Mouse (Mus musculus) midbrain, embryonic 10.5 days (tissue): ENCODE data around the gene Tmco2. TPM values are rescaled to one million over a fixed set of nuclear protein-coding genes. Genes with fewer than 3 reads are reported as not detected.
"Not testable (repeated sequence)": the region's sequence is repeated elsewhere in the genome, so short reads cannot be mapped to it uniquely, and the experiment has no call there.

Experiments used
- DNase-seq: peaks from one replicate; pipeline ENCODE4 v3.0.0-alpha.2; 2017; ENCODE audit warnings: low spot score
- H3K27ac ChIP-seq: fragments of 300-500 bp; sonication (generic); replicated peaks from 2 replicates; pipeline ENCODE4 v1.5.1; 2016; ENCODE audit warnings: mild to moderate bottlenecking
- H3K27me3 ChIP-seq: fragments of 300-500 bp; sonication (generic); 2 replicates; pipeline ENCODE4 v1.6.1; 2016; ENCODE audit warnings: low read depth, mild to moderate bottlenecking; ENCODE audit not compliant: poor library complexity, severe bottlenecking
- H3K36me3 ChIP-seq: fragments of 300-500 bp; sonication (generic); 2 replicates; pipeline ENCODE4 v1.6.1; 2016; ENCODE audit warnings: mild to moderate bottlenecking, moderate library complexity
- H3K4me1 ChIP-seq: fragments of 300-500 bp; sonication (generic); 2 replicates; pipeline ENCODE4 v1.6.1; 2016
- H3K4me3 ChIP-seq: fragments of 300-500 bp; sonication (generic); 2 replicates; pipeline ENCODE4 v1.5.1; 2016; ENCODE audit warnings: mild to moderate bottlenecking, moderate library complexity
- H3K9me3 ChIP-seq: fragments of 300-500 bp; sonication (generic); replicated peaks from 2 replicates; pipeline ENCODE4 v1.6.1; 2016; ENCODE audit warnings: mild to moderate bottlenecking
- WGBS: fragments of 180-500 bp; shearing (Covaris S2); methylation state at CpG from one replicate; pipeline ENCODE4 v1.1.7; 2016; 5-methylcytosine and 5-hydroxymethylcytosine counted together
- polyA plus RNA-seq: library from polyadenylated mRNA; unstranded; fragments of >200 nt; fragmentation: Nextera tagmentation; extraction: Ambion mirVana; gene quantifications from 2 replicates; pipeline ENCODE4 v1.2.1, GENCODE M21; 2016

Tmco2 gene
- polyA plus RNA-seq = not detected in 2 replicates

DNA sequence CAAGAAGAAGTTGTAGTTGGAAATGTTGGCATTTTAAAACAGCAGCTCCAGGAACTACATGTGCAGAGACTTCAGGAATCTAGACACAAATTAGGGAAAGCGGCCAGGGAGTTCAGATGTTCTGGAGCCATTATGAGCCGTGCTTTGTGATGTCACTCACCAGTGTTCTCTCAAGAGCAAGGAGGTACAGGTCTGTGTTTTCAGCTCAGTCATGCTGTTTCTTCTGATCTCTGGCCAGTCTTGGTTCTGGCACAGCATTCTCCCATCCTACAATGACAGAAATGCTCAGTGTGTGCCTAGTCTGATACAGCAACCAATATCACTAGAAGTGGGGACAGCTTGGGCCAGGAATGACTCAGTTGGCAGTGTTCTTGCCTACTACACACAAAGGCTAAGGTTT is at the start of gene Tmco2:
Gene Tmco2 (minus strand): TSS at position 101 of the 400 bp plus-strand sequence.
- Histone ChIP-seq H3K36me3 (no peaks in the 10 kb centered on the region), H3K27me3 (no peaks in the 10 kb centered on the region), H3K9me3 (no peaks in the 10 kb centered on the region), H3K27ac (no peak within 1 kb of the TSS), H3K4me1 (no peaks in the 10 kb centered on the region), H3K4me3 (no peak within 1 kb of the TSS)
- no peak for DNase-seq
- WGBS = 92% methylated on average over 2 of the region's 2 CpGs

DNA sequence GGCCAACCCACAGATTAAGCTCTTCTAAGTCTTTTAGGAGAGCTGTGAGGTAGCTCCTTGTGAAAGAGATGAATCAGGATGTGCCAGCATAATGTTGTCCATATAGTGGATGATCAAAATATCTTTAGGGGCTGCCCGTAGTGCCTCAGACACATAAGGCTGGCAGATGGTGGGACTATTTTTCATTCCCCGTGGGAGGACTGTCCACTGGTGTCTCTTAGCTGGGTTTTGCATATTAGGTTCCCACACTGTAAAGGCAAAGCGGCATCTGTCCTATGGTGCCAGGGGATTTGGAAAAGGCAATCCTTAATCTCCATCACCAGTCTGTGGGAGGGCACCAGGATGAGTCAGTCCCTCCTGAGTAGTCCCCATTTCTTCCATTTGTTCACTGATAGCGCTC is 5.7 kb downstream of the Tmco2 start:
- no peaks in the 10 kb centered on the region for H3K27me3 ChIP-seq
- 81% methylated on average over 4 of the region's 4 CpGs for WGBS
- no peak overlapping the region for H3K4me3 ChIP-seq
- 0 out of 2 replicates have a peak, but pooled peaks cover 3% of the 10 kb centered on the region for H3K4me1 ChIP-seq
- H3K27ac ChIP-seq = no peak overlapping the region
- DNase-seq = no peak
- H3K9me3 ChIP-seq = no peaks in the 10 kb centered on the region
- H3K36me3 ChIP-seq = no peaks in the 10 kb centered on the region

DNA sequence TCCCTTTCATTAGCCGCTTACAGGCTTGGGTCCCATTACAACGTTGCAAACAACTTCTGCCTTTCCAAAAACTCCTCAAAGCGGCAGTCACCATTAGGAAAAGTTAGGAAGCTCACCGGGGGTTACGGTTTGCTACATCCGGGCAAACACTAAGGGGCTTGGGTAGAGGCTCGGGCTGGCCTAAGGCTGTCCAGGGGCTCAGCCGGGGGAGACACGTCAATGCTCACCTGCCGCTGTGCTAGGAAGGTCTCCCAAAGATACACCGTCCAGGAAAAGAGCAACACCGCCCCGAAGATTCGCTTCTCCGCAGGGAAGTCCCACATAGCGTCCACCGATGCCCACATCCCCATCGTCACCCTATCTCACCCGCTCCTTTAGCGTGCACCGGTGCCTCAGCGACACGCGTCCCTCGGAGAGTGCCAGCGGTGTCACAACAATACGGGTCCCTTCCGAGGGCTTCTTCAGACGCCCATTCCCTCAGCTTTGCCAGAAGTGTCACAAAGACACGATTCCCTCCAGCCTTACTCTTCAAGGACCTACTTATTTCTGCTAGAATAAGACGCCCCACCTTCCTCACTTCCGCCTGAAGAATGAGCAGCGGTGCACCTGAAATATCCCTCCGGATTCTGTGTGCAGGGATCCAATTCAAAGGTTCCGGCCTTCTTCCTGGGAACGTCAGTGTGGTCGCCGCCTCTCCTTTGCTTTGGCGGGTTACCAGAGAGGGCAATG is 11.2 kb downstream of the Tmco2 start, which contains the start of gene Zmpste24:
Gene Zmpste24 (minus strand): TSS at position 592 of the 729 bp plus-strand sequence.
- Histone ChIP-seq H3K27ac (peak within 1 kb of the TSS; percentile 84), H3K27me3 (no peaks in the 10 kb centered on the region), H3K9me3 (no peaks in the 10 kb centered on the region), H3K36me3 (peaks cover 29% of the 10 kb centered on the region), H3K4me3 (peak within 1 kb of the TSS; percentile 82), H3K4me1 (peaks cover 18% of the 10 kb centered on the region)
- DNase-seq = peak; percentile 87
- under 1% methylated on average over 39 of the region's 39 CpGs for WGBS

GRCm38 (mm10) chr4:121090211-121090610 is 18.8 kb downstream of the Tmco2 start:
- 94% methylated on average over 4 of the region's 4 CpGs for WGBS
- no peak for DNase-seq
- H3K36me3 ChIP-seq = peaks cover 89% of the 10 kb centered on the region

DNA sequence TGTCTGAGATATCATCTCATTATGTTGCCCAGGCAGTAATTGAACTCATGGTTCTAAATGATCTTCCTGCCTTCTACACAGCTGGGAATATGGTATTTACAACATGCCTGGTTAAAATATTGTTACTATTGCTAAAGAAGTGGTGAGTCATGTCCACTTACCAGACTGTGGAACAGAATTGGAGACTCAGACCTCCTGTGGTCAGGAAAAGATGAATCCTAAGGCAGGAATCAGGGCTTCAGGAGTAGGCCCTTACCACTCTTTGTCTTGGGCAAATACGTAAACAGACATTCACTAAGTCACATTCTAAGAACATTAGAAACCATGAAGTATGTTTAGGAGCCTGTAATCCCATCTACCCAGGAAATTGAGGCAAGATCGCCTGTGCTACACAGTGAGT is 20.3 kb downstream of the Tmco2 start:
- peaks cover 88% of the 10 kb centered on the region for H3K36me3 ChIP-seq
- DNase-seq = no peak
- H3K4me1 ChIP-seq = no peaks in the 10 kb centered on the region
- no peaks in the 10 kb centered on the region for H3K9me3 ChIP-seq
- no peak overlapping the region for H3K27ac ChIP-seq
- no peaks in the 10 kb centered on the region for H3K27me3 ChIP-seq
- WGBS = 92% methylated on average over 2 of the region's 2 CpGs
- no peak overlapping the region for H3K4me3 ChIP-seq

More at GRCm38 (mm10) chr4:121090211-121090610, 18.8 kb downstream of the Tmco2 start:
- no peaks in the 10 kb centered on the region for H3K4me1 ChIP-seq
- H3K27ac ChIP-seq = no peak overlapping the region
- H3K27me3 ChIP-seq = no peaks in the 10 kb centered on the region
- no peaks in the 10 kb centered on the region for H3K9me3 ChIP-seq
- no peak overlapping the region for H3K4me3 ChIP-seq

GRCm38 (mm10) chr4:121084506-121084905 is 24.5 kb downstream of the Tmco2 start:
- no peaks in the 10 kb centered on the region for H3K9me3 ChIP-seq
- no peak for DNase-seq
- H3K27ac ChIP-seq = no peak overlapping the region
- no peaks in the 10 kb centered on the region for H3K27me3 ChIP-seq
- H3K36me3 ChIP-seq = peaks cover 91% of the 10 kb centered on the region
- H3K4me3 ChIP-seq = no peak overlapping the region
- H3K4me1 ChIP-seq = no peaks in the 10 kb centered on the region

DNA sequence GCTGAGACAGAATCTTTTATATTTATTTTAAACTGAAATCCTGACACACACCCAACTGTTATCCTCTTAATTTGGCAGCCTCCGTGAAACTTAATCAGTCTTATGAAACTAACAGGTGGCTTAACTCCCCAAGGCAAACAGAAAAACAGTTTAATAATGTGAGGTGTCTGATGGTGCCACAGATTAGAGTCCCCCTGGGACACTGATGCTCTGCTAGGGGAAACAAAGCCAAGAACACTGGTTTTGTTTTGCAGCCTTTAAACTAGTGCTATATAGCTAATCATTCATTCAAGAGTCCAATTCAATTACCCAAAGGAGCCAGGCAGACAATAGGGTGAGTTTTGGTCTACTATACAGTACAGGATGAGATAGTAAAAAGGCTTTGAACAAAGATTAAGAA is 28.6 kb downstream of the Tmco2 start:
- 93% methylated on average over 1 of the region's 1 CpGs for WGBS
- no peaks in the 10 kb centered on the region for H3K4me1 ChIP-seq
- DNase-seq = no peak
- H3K9me3 ChIP-seq = no peaks in the 10 kb centered on the region
- H3K4me3 ChIP-seq = no peak overlapping the region
- no peak overlapping the region for H3K27ac ChIP-seq
- no peaks in the 10 kb centered on the region for H3K27me3 ChIP-seq
- H3K36me3 ChIP-seq = peaks cover 97% of the 10 kb centered on the region

GRCm38 (mm10) chr4:121077915-121078646 is 30.9 kb downstream of the Tmco2 start:
- H3K36me3 ChIP-seq = peaks cover 96% of the 10 kb centered on the region
- DNase-seq = no peak
- H3K4me3 ChIP-seq = no peak overlapping the region
- no peaks in the 10 kb centered on the region for H3K27me3 ChIP-seq
- WGBS = 89% methylated on average over 3 of the region's 3 CpGs
- H3K4me1 ChIP-seq = no peaks in the 10 kb centered on the region
- no peaks in the 10 kb centered on the region for H3K9me3 ChIP-seq
- H3K27ac ChIP-seq = no peak overlapping the region

DNA sequence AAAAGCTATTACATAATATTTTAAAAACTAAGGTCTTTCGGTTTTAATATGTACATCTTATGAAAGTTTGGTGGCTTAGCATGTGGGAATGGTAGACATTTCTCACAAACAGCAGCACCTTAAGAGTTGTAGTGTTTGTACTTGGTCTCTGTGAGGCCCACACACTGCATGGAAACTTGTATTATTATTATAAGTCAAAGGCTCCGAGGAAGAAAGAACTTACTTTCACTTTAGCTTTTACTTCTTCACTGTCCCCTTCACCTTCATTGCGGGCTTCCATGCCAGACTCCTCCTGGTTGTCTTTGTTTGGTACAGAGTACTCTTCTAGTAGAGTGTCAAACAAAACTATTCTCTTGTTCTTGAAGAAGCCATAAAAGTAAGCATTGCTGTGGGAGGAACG is 34.8 kb downstream of the Tmco2 start:
- no peak overlapping the region for H3K4me3 ChIP-seq
- H3K36me3 ChIP-seq = peaks cover 79% of the 10 kb centered on the region
- 86% methylated on average over 4 of the region's 4 CpGs for WGBS
- no peaks in the 10 kb centered on the region for H3K27me3 ChIP-seq
- H3K27ac ChIP-seq = no peak overlapping the region
- DNase-seq = no peak
- H3K9me3 ChIP-seq = no peaks in the 10 kb centered on the region
- no peaks in the 10 kb centered on the region for H3K4me1 ChIP-seq

DNA sequence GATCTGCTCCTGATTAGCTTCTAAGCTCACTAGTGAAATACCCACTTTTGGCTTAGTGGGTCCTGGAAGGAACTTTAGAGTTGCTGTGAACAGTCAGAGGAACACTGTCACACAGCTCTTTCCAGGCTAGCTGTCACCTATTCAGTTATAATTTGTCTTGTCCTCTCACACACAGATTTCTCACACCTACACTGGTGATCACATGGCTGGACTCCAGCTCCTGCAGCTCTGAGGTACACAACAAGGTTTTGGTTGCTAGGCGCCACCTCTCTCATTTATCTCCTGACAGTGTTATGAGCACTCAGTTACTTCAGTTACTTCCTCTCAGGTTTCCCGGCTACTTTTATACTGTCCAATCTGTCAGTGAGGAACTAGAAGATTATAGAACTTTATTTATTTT is 43.7 kb downstream of the Tmco2 start:
- Histone ChIP-seq H3K4me1 (no peaks in the 10 kb centered on the region), H3K36me3 (peaks cover 78% of the 10 kb centered on the region), H3K4me3 (no peak overlapping the region), H3K27ac (no peak overlapping the region), H3K27me3 (no peaks in the 10 kb centered on the region), H3K9me3 (no peaks in the 10 kb centered on the region)
- DNase-seq = no peak
- WGBS = 96% methylated on average over 2 of the region's 2 CpGs

GRCm38 (mm10) chr4:121059218-121059617 is 49.8 kb downstream of the Tmco2 start:
- H3K4me1 ChIP-seq, H3K27me3 ChIP-seq, H3K27ac ChIP-seq, DNase-seq, H3K4me3 ChIP-seq, H3K9me3 ChIP-seq: not testable (repeated sequence)
- WGBS = 91% methylated on average over 10 of the region's 10 CpGs
- H3K36me3 ChIP-seq = peaks cover 48% of the 10 kb centered on the region

GRCm38 (mm10) chr4:121057032-121057431 is 52.0 kb downstream of the Tmco2 start:
- H3K27ac ChIP-seq = no peak overlapping the region
- no peak overlapping the region for H3K4me3 ChIP-seq
- H3K36me3 ChIP-seq = peaks cover 33% of the 10 kb centered on the region
- DNase-seq = no peak
- no peaks in the 10 kb centered on the region for H3K9me3 ChIP-seq
- peaks cover 14% of the 10 kb centered on the region for H3K4me1 ChIP-seq
- H3K27me3 ChIP-seq = peaks cover 30% of the 10 kb centered on the region
- WGBS = 76% methylated on average over 2 of the region's 2 CpGs

- H3K27me3 ChIP-seq = peaks cover 37% of the 10 kb centered on the region
- H3K36me3 ChIP-seq = peaks cover 27% of the 10 kb centered on the region
- no peaks in the 10 kb centered on the region for H3K9me3 ChIP-seq
- WGBS = 42% methylated on average over 3 of the region's 3 CpGs
- DNase-seq = no peak
- H3K4me3 ChIP-seq = no peak overlapping the region
- H3K27ac ChIP-seq = no peak overlapping the region
- H3K4me1 ChIP-seq = peaks cover 16% of the 10 kb centered on the region
These were observed 52.7 kb downstream of the Tmco2 start for GRCm38 (mm10) chr4:121056342-121056741.
